Mouse (Mus musculus) MEL (cell line): Measurements from ENCODE around the gene Adamtsl1. TPM values are rescaled to one million over a fixed set of nuclear protein-coding genes. Genes with fewer than 3 reads are reported as not detected.

ENCODE experiments used
- DNase-seq: peaks from one replicate; pipeline ENCODE4 v3.0.0; 2011; ENCODE audit warnings: low read depth, low spot score
- H3K27ac ChIP-seq: 2 replicates; pipeline ENCODE4 v1.5.1; 2012; ENCODE audit warnings: low read depth, mild to moderate bottlenecking, control low read depth, low read length, moderate library complexity; ENCODE audit not compliant: control insufficient read depth
- H3K27me3 ChIP-seq, 2 experiments: fragments of 150-350 bp in 1 of 2; sonication (generic) in 1 of 2; 2 replicates each; pipeline ENCODE4 v1.6.1; 2012; ENCODE audit warnings: low read length in 2 of 2, mild to moderate bottlenecking in 2 of 2, improper control_type of control experiment in 1 of 2, moderate library complexity in 1 of 2; ENCODE audit not compliant: insufficient read depth in 2 of 2, control insufficient read depth in 1 of 2
- H3K36me3 ChIP-seq, 2 experiments: 2 replicates each; pipeline ENCODE4 v1.6.1; 2012 to 2014; ENCODE audit warnings: low read length in 2 of 2, improper control_type of control experiment in 1 of 2, inconsistent platforms in 1 of 2, mild to moderate bottlenecking in 1 of 2; ENCODE audit not compliant: insufficient read depth in 2 of 2, control insufficient read depth in 1 of 2
- H3K4me1 ChIP-seq, 2 experiments: fragments of 150-350 bp in 1 of 2; sonication (generic) in 1 of 2; 2 replicates each; pipeline ENCODE4 v1.6.1; 2012; ENCODE audit warnings: low read length in 2 of 2, improper control_type of control experiment in 1 of 2, mild to moderate bottlenecking in 1 of 2; ENCODE audit not compliant: insufficient read depth in 2 of 2, control insufficient read depth in 1 of 2
- H3K4me3 ChIP-seq, 2 experiments: fragments of 150-350 bp in 1 of 2; sonication (generic) in 1 of 2; 2 replicates each; pipeline ENCODE4 v1.5.1; 2012; ENCODE audit warnings: low read depth in 2 of 2, low read length in 2 of 2, mild to moderate bottlenecking in 2 of 2, moderate library complexity in 2 of 2, control low read depth in 1 of 2, improper control_type of control experiment in 1 of 2; ENCODE audit not compliant: control insufficient read depth in 1 of 2, insufficient read depth in 1 of 2
- H3K79me2 ChIP-seq: 2 replicates; pipeline ENCODE4 v1.6.1; 2012; ENCODE audit warnings: mild to moderate bottlenecking, low read length, moderate library complexity; ENCODE audit not compliant: control insufficient read depth, poor library complexity, insufficient read depth
- H3K9ac ChIP-seq: 2 replicates; pipeline ENCODE4 v1.6.1; 2012; ENCODE audit warnings: low read depth, mild to moderate bottlenecking, control low read depth, low read length, moderate library complexity; ENCODE audit not compliant: control insufficient read depth, poor library complexity, severe bottlenecking
- H3K9me3 ChIP-seq: fragments of 150-350 bp; sonication (generic); replicated peaks from 2 replicates; pipeline ENCODE4 v1.6.1; 2012; ENCODE audit warnings: mild to moderate bottlenecking, low read length, improper control_type of control experiment, moderate library complexity; ENCODE audit not compliant: insufficient read depth
- CHD2 ChIP-seq: IDR thresholded peaks from 2 replicates; pipeline ENCODE4 v1.6.1; 2011; ENCODE audit warnings: low read length, improper control_type of control experiment
- ETS1 ChIP-seq: IDR thresholded peaks from 2 replicates; pipeline ENCODE4 v1.6.1; 2012; ENCODE audit warnings: low read depth, mild to moderate bottlenecking, inconsistent platforms, low read length, improper control_type of control experiment, moderate library complexity
- GABPA ChIP-seq: IDR thresholded peaks from 2 replicates; pipeline ENCODE4 v1.6.1; 2012; ENCODE audit warnings: low read depth, mild to moderate bottlenecking, inconsistent platforms, low read length, improper control_type of control experiment, moderate library complexity
- JUND ChIP-seq: IDR thresholded peaks from 2 replicates; pipeline ENCODE4 v1.6.1; 2011; ENCODE audit warnings: low read depth, mild to moderate bottlenecking, improper control_type of control experiment, low read length
- MEF2A ChIP-seq: IDR thresholded peaks from 2 replicates; pipeline ENCODE4 v1.6.1; 2014; ENCODE audit warnings: low read depth, mild to moderate bottlenecking, inconsistent platforms, low read length, improper control_type of control experiment; ENCODE audit not compliant: poor library complexity, insufficient replicate concordance, severe bottlenecking; ENCODE audit errors: extremely low read depth
- MXI1 ChIP-seq: IDR thresholded peaks from 2 replicates; pipeline ENCODE4 v1.6.1; 2011; ENCODE audit warnings: mild to moderate bottlenecking, low read depth, low read length, improper control_type of control experiment
- NRF1 ChIP-seq: IDR thresholded peaks from 2 replicates; pipeline ENCODE4 v1.6.1; 2014; ENCODE audit warnings: low read depth, mild to moderate bottlenecking, inconsistent platforms, low read length, improper control_type of control experiment, moderate library complexity; ENCODE audit not compliant: poor library complexity, insufficient read depth, severe bottlenecking
- POLR2A ChIP-seq, 2 experiments: IDR thresholded peaks; 2 replicates each; pipeline ENCODE4 v1.6.1; 2011 to 2012; ENCODE audit warnings: low read length in 2 of 2, mild to moderate bottlenecking in 2 of 2, control low read depth in 1 of 2, improper control_type of control experiment in 1 of 2, low read depth in 1 of 2, moderate library complexity in 1 of 2; ENCODE audit not compliant: control insufficient read depth in 1 of 2, insufficient read depth in 1 of 2, poor library complexity in 1 of 2
- POLR2AphosphoS5 ChIP-seq: IDR thresholded peaks from 2 replicates; pipeline ENCODE4 v1.6.1; 2012; ENCODE audit warnings: low read depth, borderline replicate concordance, mild to moderate bottlenecking, inconsistent platforms, low read length, moderate library complexity, mixed read lengths
- RCOR1 ChIP-seq: IDR thresholded peaks from 2 replicates; pipeline ENCODE4 v1.6.1; 2012; ENCODE audit warnings: low read depth, mild to moderate bottlenecking, inconsistent platforms, low read length, improper control_type of control experiment
- TAL1 ChIP-seq: IDR thresholded peaks from 2 replicates; pipeline ENCODE4 v1.6.1; 2012; ENCODE audit warnings: mild to moderate bottlenecking, inconsistent platforms, low read length, moderate library complexity, mixed read lengths
- TBP ChIP-seq: IDR thresholded peaks from 2 replicates; pipeline ENCODE4 v1.8.0; 2011; ENCODE audit warnings: low read depth, low read length, improper control_type of control experiment
- TCF12 ChIP-seq: IDR thresholded peaks from 2 replicates; pipeline ENCODE4 v1.6.1; 2014; ENCODE audit warnings: low read depth, mild to moderate bottlenecking, inconsistent platforms, low read length, improper control_type of control experiment, moderate library complexity
- UBTF ChIP-seq: IDR thresholded peaks from 2 replicates; pipeline ENCODE4 v1.6.1; 2012; ENCODE audit warnings: low read depth, mild to moderate bottlenecking, inconsistent platforms, low read length, improper control_type of control experiment, moderate library complexity, borderline replicate concordance; ENCODE audit not compliant: insufficient read depth
- ZKSCAN1 ChIP-seq: IDR thresholded peaks from 2 replicates; pipeline ENCODE4 v1.6.1; 2012; ENCODE audit warnings: low read depth, mild to moderate bottlenecking, inconsistent platforms, low read length, improper control_type of control experiment, moderate library complexity
- ZMIZ1 ChIP-seq: IDR thresholded peaks from 2 replicates; pipeline ENCODE4 v1.6.1; 2012; ENCODE audit warnings: low read depth, mild to moderate bottlenecking, inconsistent platforms, low read length, improper control_type of control experiment, moderate library complexity
- polyA plus RNA-seq, 2 experiments: library from polyadenylated mRNA; stranded (reverse) in 1 of 2; unstranded in 1 of 2; fragments of >175 nt in 1 of 2; fragments of >200 nt in 1 of 2; gene quantifications; 2 replicates each; pipeline versions ENCODE4 v1.2.1 to v1.2.4; 2012; ENCODE audit warnings: low replicate concordance in 2 of 2, low read depth in 1 of 2; ENCODE audit not compliant: insufficient read length in 2 of 2, insufficient read depth in 1 of 2, missing spikeins in 1 of 2
- total RNA-seq: library from RNA; depleted of rRNA; stranded (reverse); fragments of 300-350 nt; gene quantifications from 2 replicates; pipeline ENCODE4 v1.2.3, GENCODE M21; 2012

Gene Adamtsl1
- total and polyA plus RNA-seq, 3 experiments, result not detected

- TF ChIP-seq ZMIZ1 (no peak), NRF1 (no peak)
- no peak for DNase-seq
These were observed 877.2 kb downstream of the Adamtsl1 start for GRCm38 (mm10) chr4:86391176-86391575.

GRCm38 (mm10) chr4:86395636-86396035, 881.7 kb downstream of the Adamtsl1 start:
- DNase-seq, result no peak
- TF ChIP-seq NRF1 (no peak), ZKSCAN1 (no peak), GABPA (no peak), ETS1 (no peak), CHD2 (no peak), POLR2AphosphoS5 (no peak)
- Histone ChIP-seq H3K27ac (no peak overlapping the region), H3K36me3 (no peaks in the 10 kb centered on the region), H3K27me3 (no peaks in the 10 kb centered on the region; a peak in 1 of 4 replicates), H3K4me1 (no peaks in the 10 kb centered on the region), H3K9ac (no peak overlapping the region), H3K79me2 (no peaks in the 10 kb centered on the region), H3K9me3 (no peaks in the 10 kb centered on the region), H3K4me3 (no peak overlapping the region)

More at GRCm38 (mm10) chr4:86391176-86391575, 877.2 kb downstream of the Adamtsl1 start:
- Histone ChIP-seq H3K4me3 (no peak overlapping the region), H3K4me1 (no peaks in the 10 kb centered on the region), H3K79me2 (no peaks in the 10 kb centered on the region), H3K27me3 (no peaks in the 10 kb centered on the region; a peak in 1 of 4 replicates), H3K9me3 (no peaks in the 10 kb centered on the region), H3K36me3 (no peaks in the 10 kb centered on the region), H3K9ac (no peak overlapping the region), H3K27ac (no peak overlapping the region)

- Histone ChIP-seq H3K36me3 (no peaks in the 10 kb centered on the region), H3K4me3 (no peak overlapping the region), H3K4me1 (no peaks in the 10 kb centered on the region), H3K27ac (no peak overlapping the region), H3K79me2 (no peaks in the 10 kb centered on the region), H3K9me3 (no peaks in the 10 kb centered on the region), H3K27me3 (no peaks in the 10 kb centered on the region; a peak in 1 of 4 replicates), H3K9ac (no peak overlapping the region)
- no peak for DNase-seq
- TF ChIP-seq MEF2A (no peak), TBP (no peak), UBTF (no peak), TAL1 (no peak), TCF12 (no peak), JUND (no peak), POLR2A (IDR thresholded peaks at IDR 0.05; ENCODE audit: control insufficient read depth in 1 of 2, insufficient read depth in 1 of 2, low read depth in 1 of 2, low read length in 2 of 2, poor library complexity in 1 of 2) (no peak), MXI1 (no peak), RCOR1 (no peak)
These were observed 882.8 kb downstream of the Adamtsl1 start for GRCm38 (mm10) chr4:86396672-86397288.
